Mouse (Mus musculus): ENCODE results near the gene Gm49510. TPM values are rescaled to one million over a fixed set of nuclear protein-coding genes. Genes with fewer than 3 reads are reported as not detected.
A peak's percentile ranks its signal among the peaks of the same experiment; 100 is the strongest.

Gm49510 gene
- polyA plus RNA-seq, 1 experiment, result not detected

GRCm38 (mm10) chr15:78914823-78915659 lies 15.6 kb downstream of the Gm49510 start:
- Histone ChIP-seq H3K27ac (ENCODE audit: insufficient read depth, low read length) (no peak overlapping the region), H3K36me3 (ENCODE audit: control insufficient read depth, insufficient read depth, low read length, poor library complexity, severe bottlenecking) (peaks cover 3% of the 10 kb centered on the region; the same call in 1 of the 2 replicates), H3K27me3 (ENCODE audit: control insufficient read depth, insufficient read depth, low read length, poor library complexity, severe bottlenecking) (no peaks in the 10 kb centered on the region), H3K4me3 (ENCODE audit: low read depth, low read length) (peak overlapping the region; percentile 78), H3K4me1 (ENCODE audit: control insufficient read depth, insufficient read depth, low read length) (peaks cover 3% of the 10 kb centered on the region), H3K9me3 (replicated peaks; ENCODE audit: control insufficient read depth, insufficient read depth, low read length, poor library complexity, severe bottlenecking) (no peaks in the 10 kb centered on the region), H3K9ac (ENCODE audit: low read depth, poor library complexity, severe bottlenecking) (peak overlapping the region; percentile 37)
- TF ChIP-seq EP300 (IDR thresholded peaks at IDR 0.05; ENCODE audit: insufficient read depth, low read depth, low read length) (no peak), CTCF (IDR thresholded peaks at IDR 0.05; ENCODE audit: low read depth, low read length) (no peak), POLR2A (IDR thresholded peaks at IDR 0.05; ENCODE audit: insufficient read depth, low read length) (no peak)

DNA sequence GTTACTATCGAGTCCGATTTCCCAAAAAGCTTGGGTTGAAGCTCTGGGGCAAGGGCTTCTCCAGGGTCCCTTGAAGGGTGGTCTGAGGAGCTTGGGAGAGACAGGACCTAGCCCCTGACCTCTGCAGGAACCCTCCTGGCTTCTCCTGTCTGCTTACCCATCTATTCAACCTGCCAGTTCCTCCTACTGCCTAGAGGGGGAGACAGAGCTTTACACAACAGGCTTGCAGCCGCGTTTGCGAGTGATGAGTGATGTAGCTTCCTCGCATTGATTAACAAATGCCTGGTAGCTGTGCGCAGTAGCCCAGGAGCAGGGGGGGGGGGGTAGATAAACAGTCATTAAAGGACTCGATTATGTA lies 16.2 kb downstream of the Gm49510 start:
- H3K36me3 ChIP-seq (ENCODE audit: control insufficient read depth, insufficient read depth, low read length, poor library complexity, severe bottlenecking), result peaks cover 3% of the 10 kb centered on the region; the same call in 1 of the 2 replicates
- no peaks in the 10 kb centered on the region for H3K27me3 ChIP-seq (ENCODE audit: control insufficient read depth, insufficient read depth, low read length, poor library complexity, severe bottlenecking)
- no peaks in the 10 kb centered on the region for H3K9me3 ChIP-seq (replicated peaks; ENCODE audit: control insufficient read depth, insufficient read depth, low read length, poor library complexity, severe bottlenecking)
- TF ChIP-seq EP300 (IDR thresholded peaks at IDR 0.05; ENCODE audit: insufficient read depth, low read depth, low read length), result no peak
- TF ChIP-seq CTCF (IDR thresholded peaks at IDR 0.05; ENCODE audit: low read depth, low read length), result peak; percentile 85
- no peak for TF ChIP-seq POLR2A (IDR thresholded peaks at IDR 0.05; ENCODE audit: insufficient read depth, low read length)
- peaks cover 3% of the 10 kb centered on the region for H3K4me1 ChIP-seq (ENCODE audit: control insufficient read depth, insufficient read depth, low read length)
- no peak overlapping the region for H3K4me3 ChIP-seq (ENCODE audit: low read depth, low read length)
- H3K27ac ChIP-seq (ENCODE audit: insufficient read depth, low read length), result no peak overlapping the region
- H3K9ac ChIP-seq (ENCODE audit: low read depth, poor library complexity, severe bottlenecking), result no peak overlapping the region

GRCm38 (mm10) chr15:78916052-78916826 lies 16.8 kb downstream of the Gm49510 start:
- H3K4me1 ChIP-seq (ENCODE audit: control insufficient read depth, insufficient read depth, low read length), result peaks cover 3% of the 10 kb centered on the region
- H3K9ac ChIP-seq (ENCODE audit: low read depth, poor library complexity, severe bottlenecking), result no peak overlapping the region
- H3K36me3 ChIP-seq (ENCODE audit: control insufficient read depth, insufficient read depth, low read length, poor library complexity, severe bottlenecking), result peaks cover 3% of the 10 kb centered on the region; the same call in 1 of the 2 replicates
- no peak for TF ChIP-seq EP300 (IDR thresholded peaks at IDR 0.05; ENCODE audit: insufficient read depth, low read depth, low read length)
- no peak overlapping the region for H3K27ac ChIP-seq (ENCODE audit: insufficient read depth, low read length)
- H3K4me3 ChIP-seq (ENCODE audit: low read depth, low read length), result no peak overlapping the region
- H3K9me3 ChIP-seq (replicated peaks; ENCODE audit: control insufficient read depth, insufficient read depth, low read length, poor library complexity, severe bottlenecking), result no peaks in the 10 kb centered on the region
- H3K27me3 ChIP-seq (ENCODE audit: control insufficient read depth, insufficient read depth, low read length, poor library complexity, severe bottlenecking), result no peaks in the 10 kb centered on the region

- H3K9me3 ChIP-seq (replicated peaks; ENCODE audit: control insufficient read depth, insufficient read depth, low read length, poor library complexity, severe bottlenecking), result no peaks in the 10 kb centered on the region
- peaks cover 3% of the 10 kb centered on the region for H3K4me1 ChIP-seq (ENCODE audit: control insufficient read depth, insufficient read depth, low read length)
- no peak overlapping the region for H3K9ac ChIP-seq (ENCODE audit: low read depth, poor library complexity, severe bottlenecking)
- no peak overlapping the region for H3K4me3 ChIP-seq (ENCODE audit: low read depth, low read length)
- no peak for TF ChIP-seq POLR2A (IDR thresholded peaks at IDR 0.05; ENCODE audit: insufficient read depth, low read length)
- no peak for TF ChIP-seq CTCF (IDR thresholded peaks at IDR 0.05; ENCODE audit: low read depth, low read length)
- TF ChIP-seq EP300 (IDR thresholded peaks at IDR 0.05; ENCODE audit: insufficient read depth, low read depth, low read length), result no peak
- H3K27ac ChIP-seq (ENCODE audit: insufficient read depth, low read length), result no peak overlapping the region
- H3K36me3 ChIP-seq (ENCODE audit: control insufficient read depth, insufficient read depth, low read length, poor library complexity, severe bottlenecking), result peaks cover 3% of the 10 kb centered on the region; the same call in 1 of the 2 replicates
- H3K27me3 ChIP-seq (ENCODE audit: control insufficient read depth, insufficient read depth, low read length, poor library complexity, severe bottlenecking), result no peaks in the 10 kb centered on the region
Measured at GRCm38 (mm10) chr15:78918126-78918525, 18.7 kb downstream of the Gm49510 start.

DNA sequence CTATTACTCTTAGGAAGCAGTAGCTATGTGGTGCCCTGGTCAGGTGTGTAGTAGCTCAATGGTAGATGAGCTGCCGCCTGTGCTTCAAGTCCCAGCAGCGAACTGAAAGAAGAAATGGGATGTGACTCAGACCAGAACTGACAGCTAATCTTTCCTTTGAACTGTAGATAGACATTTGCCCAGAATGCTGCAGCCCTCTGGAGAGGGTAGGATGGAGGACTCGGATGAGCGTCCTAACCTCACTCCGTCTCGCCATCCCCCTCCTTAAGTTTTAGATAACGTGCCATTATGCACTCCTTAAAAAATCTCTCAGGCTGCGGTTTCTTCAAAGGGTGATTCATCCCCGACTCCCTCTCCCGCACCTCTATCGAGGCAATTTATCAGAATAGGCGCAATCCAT lies 20.4 kb downstream of the Gm49510 start:
- no peak overlapping the region for H3K4me3 ChIP-seq (ENCODE audit: low read depth, low read length)
- H3K4me1 ChIP-seq (ENCODE audit: control insufficient read depth, insufficient read depth, low read length), result peaks cover 3% of the 10 kb centered on the region
- no peaks in the 10 kb centered on the region for H3K27me3 ChIP-seq (ENCODE audit: control insufficient read depth, insufficient read depth, low read length, poor library complexity, severe bottlenecking)
- no peak overlapping the region for H3K9ac ChIP-seq (ENCODE audit: low read depth, poor library complexity, severe bottlenecking)
- no peak overlapping the region for H3K27ac ChIP-seq (ENCODE audit: insufficient read depth, low read length)
- no peaks in the 10 kb centered on the region for H3K9me3 ChIP-seq (replicated peaks; ENCODE audit: control insufficient read depth, insufficient read depth, low read length, poor library complexity, severe bottlenecking)
- H3K36me3 ChIP-seq (ENCODE audit: control insufficient read depth, insufficient read depth, low read length, poor library complexity, severe bottlenecking), result peaks cover 3% of the 10 kb centered on the region; the same call in 1 of the 2 replicates
- no peak for TF ChIP-seq POLR2A (IDR thresholded peaks at IDR 0.05; ENCODE audit: insufficient read depth, low read length)
- no peak for TF ChIP-seq EP300 (IDR thresholded peaks at IDR 0.05; ENCODE audit: insufficient read depth, low read depth, low read length)
- TF ChIP-seq CTCF (IDR thresholded peaks at IDR 0.05; ENCODE audit: low read depth, low read length), result no peak

DNA sequence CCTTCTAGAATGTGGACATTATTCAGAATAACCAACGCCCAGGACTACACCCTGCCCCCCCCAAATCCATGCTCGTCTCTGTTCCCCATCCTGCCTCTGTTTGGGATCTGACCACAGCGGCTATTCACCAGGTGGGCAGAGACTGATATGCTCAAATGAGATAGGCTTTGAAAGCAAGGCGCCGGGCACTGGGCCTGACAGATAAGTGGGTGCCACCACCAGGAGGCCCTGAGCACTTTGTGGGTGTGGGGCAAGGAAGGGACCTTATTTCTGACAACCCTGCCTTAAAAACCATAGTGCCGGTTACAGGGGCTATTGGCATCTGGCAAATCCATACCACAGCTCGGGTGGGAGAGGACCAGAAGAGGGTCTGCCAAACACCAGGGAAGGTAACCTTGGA lies 23.2 kb downstream of the Gm49510 start:
- Histone ChIP-seq H3K27ac (ENCODE audit: insufficient read depth, low read length) (no peak overlapping the region), H3K36me3 (ENCODE audit: control insufficient read depth, insufficient read depth, low read length, poor library complexity, severe bottlenecking) (no peaks in the 10 kb centered on the region; the same call in 1 of the 2 replicates), H3K9me3 (replicated peaks; ENCODE audit: control insufficient read depth, insufficient read depth, low read length, poor library complexity, severe bottlenecking) (no peaks in the 10 kb centered on the region), H3K4me3 (ENCODE audit: low read depth, low read length) (no peak overlapping the region), H3K9ac (ENCODE audit: low read depth, poor library complexity, severe bottlenecking) (no peak overlapping the region), H3K27me3 (ENCODE audit: control insufficient read depth, insufficient read depth, low read length, poor library complexity, severe bottlenecking) (no peaks in the 10 kb centered on the region), H3K4me1 (ENCODE audit: control insufficient read depth, insufficient read depth, low read length) (peaks cover 6% of the 10 kb centered on the region)
- no peak for TF ChIP-seq POLR2A (IDR thresholded peaks at IDR 0.05; ENCODE audit: insufficient read depth, low read length)
- no peak for TF ChIP-seq CTCF (IDR thresholded peaks at IDR 0.05; ENCODE audit: low read depth, low read length)
- no peak for TF ChIP-seq EP300 (IDR thresholded peaks at IDR 0.05; ENCODE audit: insufficient read depth, low read depth, low read length)

Measured in ES-Bruce4 (cell line).